Mouse (Mus musculus) retina, embryonic 14.5 days (tissue): ENCODE measurements around the gene Ap4e1.
"Not testable (repeated sequence)": the region's sequence is repeated elsewhere in the genome, so short reads cannot be mapped to it uniquely, and the experiment has no call there.

Experiments
- DNase-seq: peaks from one replicate; pipeline ENCODE4 v3.0.0-alpha.2; 2015; ENCODE audit warnings: low spot score

The Ap4e1 gene

DNA sequence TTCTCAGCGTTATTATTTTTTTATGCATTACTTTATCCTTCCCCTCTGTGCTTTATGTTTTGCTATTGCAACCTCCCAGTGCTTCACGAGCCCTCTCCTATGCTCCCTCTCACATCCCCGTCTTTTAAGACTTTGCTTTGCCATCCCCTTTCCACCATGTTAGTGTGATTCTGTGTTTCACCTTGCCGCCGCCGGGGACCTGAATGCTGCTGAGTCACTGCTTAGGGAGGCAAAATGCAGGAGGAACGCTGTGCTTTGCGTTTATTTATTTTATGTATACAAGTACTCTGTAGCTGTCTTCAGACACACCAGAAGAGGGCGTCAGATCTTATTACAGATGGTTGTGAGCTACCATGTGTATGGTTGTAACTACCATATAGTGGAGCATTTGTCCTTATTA lies 69.1 kb downstream of the Ap4e1 start:
- DNase-seq, result no peak

DNA sequence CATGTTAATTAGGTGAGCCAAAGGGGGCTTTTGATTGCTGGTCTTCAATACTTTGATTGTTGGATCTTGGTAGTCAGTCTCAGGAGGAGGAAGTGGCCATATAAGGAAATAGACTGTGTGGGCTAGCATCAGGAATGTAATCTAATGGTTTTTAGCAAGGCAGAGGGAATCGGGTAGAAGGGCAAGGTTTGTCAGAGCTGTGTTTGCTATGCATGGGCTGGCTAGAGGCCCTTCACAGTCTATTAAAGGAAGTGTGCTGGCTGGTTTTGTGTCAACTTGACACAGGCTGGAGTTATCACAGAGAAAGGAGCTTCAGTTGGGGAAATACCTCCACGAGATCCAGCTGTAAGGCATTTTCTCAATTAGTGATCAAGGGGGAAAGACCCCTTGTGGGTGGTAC lies 70.5 kb downstream of the Ap4e1 start:
- not testable (repeated sequence) for DNase-seq

DNA sequence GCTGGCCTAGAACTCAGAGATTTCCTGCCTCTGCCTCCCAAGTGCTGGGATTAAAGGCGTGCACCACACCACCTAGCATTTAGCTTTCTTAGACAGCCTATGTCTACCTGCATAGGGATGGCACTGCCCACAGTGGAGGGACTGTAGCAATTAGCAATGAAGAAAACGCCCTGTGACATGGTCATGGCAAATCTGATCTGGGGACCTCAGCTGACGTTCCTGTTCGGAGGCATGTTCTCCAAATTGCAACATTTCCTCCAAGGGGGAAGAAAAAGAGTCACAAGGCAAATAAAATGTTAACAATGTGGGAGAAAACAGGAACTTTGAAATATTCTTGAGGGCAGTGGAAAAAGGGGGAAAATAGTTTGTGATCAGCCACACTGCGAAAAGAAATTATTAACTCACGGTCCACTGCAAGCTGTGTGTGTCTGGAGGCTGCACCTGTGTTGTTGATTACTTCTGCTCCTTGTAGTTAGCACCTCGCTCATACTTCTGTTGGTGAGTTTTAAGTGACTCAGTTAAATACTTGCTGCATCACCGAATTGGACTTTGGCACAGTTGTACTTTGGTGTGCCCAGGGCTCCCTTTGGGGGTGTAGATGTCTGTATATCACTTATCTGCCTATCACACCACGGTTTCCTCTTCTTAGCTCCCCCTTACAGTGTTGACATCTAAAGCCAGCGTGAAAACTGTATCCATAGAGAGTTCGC lies 71.5 kb downstream of the Ap4e1 start:
- DNase-seq, result no peak

- DNase-seq, result no peak
Observed at GRCm38 (mm10) chr2:127080591-127081218, 72.2 kb downstream of the Ap4e1 start.

DNA sequence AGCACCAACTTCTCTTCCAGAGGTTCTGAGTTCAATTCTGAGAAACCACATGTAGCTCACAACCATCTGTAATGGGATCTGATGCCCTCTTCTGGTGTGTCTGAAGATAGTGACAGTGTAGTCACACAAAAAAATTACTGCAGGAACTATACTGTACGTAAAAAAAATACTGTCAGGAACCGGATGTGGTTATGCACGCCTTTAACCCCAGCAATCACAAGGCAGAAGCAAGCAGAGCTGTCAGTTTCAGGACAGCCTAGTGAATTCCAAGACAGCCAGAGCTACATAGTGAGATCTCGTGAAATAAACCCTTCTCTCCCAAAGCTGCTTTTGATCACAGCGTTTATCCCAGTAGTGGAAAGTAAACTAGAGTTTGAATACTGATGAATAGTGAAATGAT lies 77.7 kb downstream of the Ap4e1 start:
- no peak for DNase-seq

DNA sequence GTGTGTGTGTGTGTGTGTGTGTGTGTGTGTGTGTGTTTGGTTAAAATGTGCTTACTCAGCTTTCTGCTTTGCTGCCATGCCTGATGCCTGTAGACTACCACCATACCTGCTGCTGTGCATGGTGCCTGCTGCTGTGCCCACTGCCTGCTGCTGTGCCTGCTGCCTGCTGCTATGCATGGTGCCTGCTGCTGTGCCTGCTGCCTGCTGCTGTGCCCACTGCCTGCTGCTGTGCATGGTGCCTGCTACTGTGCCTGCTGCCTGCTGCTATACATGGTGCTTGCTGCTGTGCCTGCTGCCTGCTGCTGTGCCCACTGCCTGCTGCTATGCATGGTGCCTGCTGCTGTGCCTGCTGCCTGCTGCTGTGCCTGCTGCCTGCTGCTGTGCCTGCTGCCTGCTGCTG lies 81.6 kb downstream of the Ap4e1 start:
- DNase-seq, result not testable (repeated sequence)

GRCm38 (mm10) chr2:127092000-127092399 lies 83.5 kb downstream of the Ap4e1 start:
- DNase-seq, result no peak

GRCm38 (mm10) chr2:127108986-127109385 lies 100.5 kb downstream of the Ap4e1 start:
- no peak for DNase-seq
